Mouse (Mus musculus) small intestine, adult 2 months (tissue): ENCODE measurements around the gene Slc16a14. TPM values are rescaled to one million over a fixed set of nuclear protein-coding genes. Genes with fewer than 3 reads are reported as not detected.

Experiments used
- H3K27ac ChIP-seq: fragments of 200-500 bp; 2 replicates; pipeline ENCODE4 v1.5.1; 2012; ENCODE audit warnings: low read depth, low read length, control low read depth, inconsistent platforms; ENCODE audit not compliant: insufficient read depth
- H3K27me3 ChIP-seq: fragments of 200-500 bp; 2 replicates; pipeline ENCODE4 v1.6.1; 2012; ENCODE audit warnings: mild to moderate bottlenecking, moderate library complexity, low read length, inconsistent platforms; ENCODE audit not compliant: control insufficient read depth, insufficient read depth
- H3K36me3 ChIP-seq: fragments of 200-500 bp; 2 replicates; pipeline ENCODE4 v1.6.1; 2012; ENCODE audit warnings: mild to moderate bottlenecking, low read length, control low read depth, inconsistent platforms; ENCODE audit not compliant: control insufficient read depth, insufficient read depth
- H3K4me1 ChIP-seq: fragments of 200-500 bp; 2 replicates; pipeline ENCODE4 v1.6.1; 2012; ENCODE audit warnings: low read length, inconsistent platforms, mixed read lengths; ENCODE audit not compliant: control insufficient read depth, insufficient read depth, insufficient read length
- H3K4me3 ChIP-seq: fragments of 200-500 bp; 2 replicates; pipeline ENCODE4 v1.5.1; 2012; ENCODE audit warnings: low read depth, mild to moderate bottlenecking, control low read depth, inconsistent platforms, low read length, moderate library complexity
- CTCF ChIP-seq: fragments of 200-500 bp; IDR thresholded peaks from 2 replicates; pipeline ENCODE4 v1.5.1; 2012; ENCODE audit warnings: low read depth, mild to moderate bottlenecking, control low read depth, inconsistent platforms, low read length, moderate library complexity, mixed read lengths; ENCODE audit not compliant: insufficient replicate concordance, insufficient read length; ENCODE audit errors: extremely low read depth
- POLR2A ChIP-seq: fragments of 200-500 bp; IDR thresholded peaks from 2 replicates; pipeline ENCODE4 v1.6.1; 2012; ENCODE audit warnings: low read depth, mild to moderate bottlenecking, control low read depth, inconsistent platforms, low read length, moderate library complexity
- WGBS: fragments of 180-500 bp; shearing (Covaris S2); methylation state at CpG from one replicate; pipeline ENCODE4 v1.1.7; 2018; 5-methylcytosine and 5-hydroxymethylcytosine counted together
- polyA plus RNA-seq: library from polyadenylated mRNA; depleted of rRNA; stranded (reverse); fragments of >200 nt; gene quantifications from 2 replicates; pipeline ENCODE4 v1.2.3, GENCODE M21; 2012

Gene Slc16a14
- polyA plus RNA-seq, 1 experiment = 0.04 TPM

- TF ChIP-seq CTCF = no peak
- Histone ChIP-seq H3K4me1 (no peaks in the 10 kb centered on the region), H3K36me3 (no peaks in the 10 kb centered on the region), H3K27me3 (no peaks in the 10 kb centered on the region), H3K4me3 (no peak overlapping the region), H3K27ac (no peak overlapping the region)
- 49% methylated on average over 2 of the region's 2 CpGs for WGBS
Measured at GRCm38 (mm10) chr1:84877590-84877989, 57.3 kb downstream of the Slc16a14 start.

GRCm38 (mm10) chr1:84872939-84873338 is 62.0 kb downstream of the Slc16a14 start:
- Histone ChIP-seq H3K4me3 (no peak overlapping the region), H3K27me3 (no peaks in the 10 kb centered on the region), H3K4me1 (no peaks in the 10 kb centered on the region), H3K27ac (no peak overlapping the region), H3K36me3 (no peaks in the 10 kb centered on the region)
- 67% methylated on average over 4 of the region's 4 CpGs for WGBS
- TF ChIP-seq POLR2A = no peak
- TF ChIP-seq CTCF = no peak

- H3K4me3 ChIP-seq = no peak overlapping the region
- no peaks in the 10 kb centered on the region for H3K4me1 ChIP-seq
- TF ChIP-seq CTCF (no peak), POLR2A (no peak)
- WGBS = 51% methylated on average over 3 of the region's 3 CpGs
- no peaks in the 10 kb centered on the region for H3K27me3 ChIP-seq
- H3K36me3 ChIP-seq = no peaks in the 10 kb centered on the region
- no peak overlapping the region for H3K27ac ChIP-seq
Measured at GRCm38 (mm10) chr1:84872105-84872504, 62.8 kb downstream of the Slc16a14 start.

- no peaks in the 10 kb centered on the region for H3K27me3 ChIP-seq
- TF ChIP-seq POLR2A = no peak
- TF ChIP-seq CTCF = no peak
- H3K4me3 ChIP-seq = no peak overlapping the region
- H3K27ac ChIP-seq = no peak overlapping the region
- no peaks in the 10 kb centered on the region for H3K4me1 ChIP-seq
- WGBS = 74% methylated on average over 6 of the region's 6 CpGs
- no peaks in the 10 kb centered on the region for H3K36me3 ChIP-seq
Measured at GRCm38 (mm10) chr1:84871131-84871530, 63.8 kb downstream of the Slc16a14 start.

GRCm38 (mm10) chr1:84869498-84869897 is 65.4 kb downstream of the Slc16a14 start:
- TF ChIP-seq CTCF = no peak
- TF ChIP-seq POLR2A = no peak
- 43% methylated on average over 7 of the region's 7 CpGs for WGBS
- H3K27me3 ChIP-seq = no peaks in the 10 kb centered on the region
- H3K36me3 ChIP-seq = no peaks in the 10 kb centered on the region
- H3K27ac ChIP-seq = no peak overlapping the region
- no peak overlapping the region for H3K4me3 ChIP-seq
- no peaks in the 10 kb centered on the region for H3K4me1 ChIP-seq

GRCm38 (mm10) chr1:84868841-84869240 is 66.1 kb downstream of the Slc16a14 start:
- no peak overlapping the region for H3K4me3 ChIP-seq
- 67% methylated on average over 4 of the region's 4 CpGs for WGBS
- TF ChIP-seq CTCF (no peak), POLR2A (no peak)

GRCm38 (mm10) chr1:84868311-84868710 is 66.6 kb downstream of the Slc16a14 start:
- Histone ChIP-seq H3K27ac (no peak overlapping the region), H3K27me3 (no peaks in the 10 kb centered on the region), H3K4me3 (no peak overlapping the region), H3K4me1 (no peaks in the 10 kb centered on the region), H3K36me3 (no peaks in the 10 kb centered on the region)
- TF ChIP-seq POLR2A (no peak), CTCF (no peak)

More at GRCm38 (mm10) chr1:84868841-84869240, 66.1 kb downstream of the Slc16a14 start:
- Histone ChIP-seq H3K4me1 (no peaks in the 10 kb centered on the region), H3K27ac (no peak overlapping the region), H3K27me3 (no peaks in the 10 kb centered on the region), H3K36me3 (no peaks in the 10 kb centered on the region)
